Mouse (Mus musculus): ENCODE data around the gene Uck2.

Uck2 gene

DNA sequence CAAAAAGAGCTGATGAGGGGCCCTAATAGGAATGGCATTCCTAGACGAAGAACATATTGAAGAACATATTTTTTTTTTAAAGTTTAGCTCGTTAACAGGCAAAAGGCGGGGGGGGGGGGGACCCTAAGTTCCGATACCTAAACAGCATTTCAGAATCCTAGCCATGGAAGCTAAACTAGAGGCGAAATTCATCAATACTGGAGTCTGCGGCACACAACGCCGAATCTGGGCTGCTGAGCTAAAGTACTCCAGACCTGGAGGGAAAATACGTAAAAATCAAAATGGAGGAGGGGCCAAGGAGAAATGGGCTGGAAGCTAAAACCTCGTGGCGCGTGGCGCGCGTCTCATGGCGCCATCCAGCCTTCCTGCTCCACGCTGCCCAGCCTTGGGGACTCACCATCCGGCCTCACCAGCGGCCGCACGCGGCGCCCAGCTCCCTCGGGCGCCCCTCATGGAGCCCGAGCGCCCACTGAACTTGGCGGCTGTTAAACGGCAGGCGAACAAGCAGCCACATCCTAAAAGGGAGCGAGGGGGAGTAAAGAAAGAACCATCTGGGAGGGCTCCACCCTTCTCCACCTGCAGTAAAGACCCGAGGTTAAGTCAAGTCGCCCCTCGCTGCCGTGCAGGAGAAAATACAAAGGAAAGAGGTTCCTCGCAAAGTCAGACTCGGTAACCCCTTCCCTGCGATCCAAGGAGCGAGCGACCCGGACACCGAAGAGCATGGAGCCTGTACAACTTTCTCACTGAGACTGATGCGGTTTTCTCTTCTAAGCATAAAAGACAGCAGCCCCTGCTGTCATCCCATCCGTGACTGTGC lies 1.5 kb downstream of the Uck2 start:
- DNase-seq (ENCODE audit: low read depth, low spot score), result no peak

DNA sequence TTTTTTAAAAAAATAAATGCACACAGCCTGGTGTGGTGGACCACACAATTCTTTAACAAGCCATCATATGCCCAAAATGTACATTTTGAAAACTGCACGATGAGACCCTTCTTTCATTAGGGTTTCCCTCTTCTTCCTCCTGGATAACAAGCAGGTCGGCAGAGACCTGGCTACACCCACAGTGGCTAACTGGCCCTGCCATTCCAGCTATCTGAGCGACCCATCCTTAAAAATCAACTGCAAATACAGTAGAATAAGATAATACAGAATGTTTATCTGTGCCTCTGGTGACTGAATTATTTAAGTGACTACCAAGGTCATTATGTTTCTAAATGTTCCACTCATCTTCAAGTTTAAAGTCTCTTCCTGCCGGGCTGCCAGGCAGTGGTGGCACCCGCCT lies 2.4 kb downstream of the Uck2 start:
- no peak for DNase-seq (ENCODE audit: low read depth, low spot score)

DNA sequence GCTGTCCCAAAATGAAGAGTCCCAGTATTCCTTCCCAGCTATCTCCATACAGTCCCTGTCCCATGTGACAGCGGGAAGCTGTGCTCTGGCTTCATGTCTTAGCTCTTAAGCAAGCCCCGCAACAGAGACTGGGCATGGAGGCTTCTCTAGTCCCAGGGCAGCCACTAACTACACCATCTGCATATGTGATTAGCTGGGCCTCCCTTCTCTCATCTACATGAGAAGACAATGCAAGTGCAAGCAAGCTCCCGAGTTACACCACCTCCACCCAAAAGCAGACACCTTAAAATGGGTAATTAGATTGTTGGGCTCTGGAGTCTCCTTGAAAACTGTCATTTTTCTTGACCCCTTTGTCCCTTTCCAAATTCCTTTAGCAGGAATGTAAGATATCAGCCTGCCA lies 3.0 kb downstream of the Uck2 start:
- no peak for DNase-seq (ENCODE audit: low read depth, low spot score)

DNA sequence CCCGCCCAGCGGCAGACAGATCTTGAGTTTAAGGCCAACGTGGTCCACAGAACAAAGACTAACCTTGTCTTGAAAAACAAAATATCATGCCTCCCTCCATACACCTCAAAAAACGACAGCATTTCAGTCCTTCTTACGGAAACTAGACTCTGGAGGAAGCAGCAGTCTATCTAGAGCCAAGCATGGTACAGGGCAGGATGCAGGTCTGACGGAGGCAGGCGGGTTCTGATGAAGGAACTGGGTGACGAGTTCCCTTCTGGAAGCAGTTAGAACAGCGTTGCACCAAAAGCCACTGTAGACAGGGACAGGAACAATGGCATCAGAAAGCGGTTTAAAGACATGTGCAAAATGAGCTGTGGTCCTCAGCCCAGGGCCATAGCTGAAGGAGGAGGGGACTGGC lies 5.1 kb downstream of the Uck2 start:
- DNase-seq (ENCODE audit: low read depth, low spot score), result no peak

DNA sequence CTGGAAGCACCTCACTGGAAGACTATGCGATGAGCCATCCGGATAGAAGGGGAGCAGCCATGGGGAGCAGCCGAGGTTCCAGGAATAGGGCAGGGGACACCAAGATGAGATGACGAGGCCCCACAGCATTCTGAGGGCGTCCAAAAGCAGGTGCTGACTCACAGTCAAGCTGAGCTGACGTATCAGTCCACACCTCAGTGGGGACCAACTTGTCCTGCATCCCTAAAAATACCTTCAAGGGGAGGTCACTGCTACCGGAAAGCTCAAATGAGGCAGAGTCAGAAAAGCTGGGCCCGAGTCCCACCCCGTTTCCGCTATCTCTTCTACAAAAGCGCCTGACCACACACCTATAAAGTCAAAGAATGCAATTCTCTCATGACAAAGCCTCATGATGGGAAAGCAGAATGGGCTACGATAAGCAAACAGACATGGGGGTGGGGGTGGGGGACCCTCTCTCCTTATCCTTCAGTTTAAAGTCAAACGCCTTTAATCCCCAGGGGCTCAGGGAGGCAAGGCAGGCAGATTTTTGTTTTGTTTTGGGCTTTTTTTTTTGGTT lies 5.9 kb downstream of the Uck2 start:
- no peak for DNase-seq (ENCODE audit: low read depth, low spot score)

DNA sequence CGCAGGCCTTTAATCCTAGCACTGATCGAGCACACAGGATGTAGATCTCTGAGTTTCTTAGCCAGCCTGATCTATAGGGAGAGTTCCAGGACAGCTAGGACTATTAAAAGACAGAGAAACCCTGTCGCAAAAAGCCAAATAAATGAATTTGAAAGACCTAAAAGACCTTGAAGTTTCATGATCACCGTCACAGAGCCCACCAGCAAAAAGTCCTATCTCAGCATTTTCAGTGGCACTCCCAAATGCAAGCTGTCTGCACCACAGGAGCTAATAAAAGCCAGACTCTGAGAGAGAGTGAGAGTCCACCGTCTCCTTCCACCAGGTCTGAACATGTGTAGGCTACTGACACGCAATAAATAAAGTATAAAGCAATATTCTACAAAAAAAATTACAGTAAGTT lies 6.7 kb downstream of the Uck2 start:
- DNase-seq (ENCODE audit: low read depth, low spot score), result no peak

DNA sequence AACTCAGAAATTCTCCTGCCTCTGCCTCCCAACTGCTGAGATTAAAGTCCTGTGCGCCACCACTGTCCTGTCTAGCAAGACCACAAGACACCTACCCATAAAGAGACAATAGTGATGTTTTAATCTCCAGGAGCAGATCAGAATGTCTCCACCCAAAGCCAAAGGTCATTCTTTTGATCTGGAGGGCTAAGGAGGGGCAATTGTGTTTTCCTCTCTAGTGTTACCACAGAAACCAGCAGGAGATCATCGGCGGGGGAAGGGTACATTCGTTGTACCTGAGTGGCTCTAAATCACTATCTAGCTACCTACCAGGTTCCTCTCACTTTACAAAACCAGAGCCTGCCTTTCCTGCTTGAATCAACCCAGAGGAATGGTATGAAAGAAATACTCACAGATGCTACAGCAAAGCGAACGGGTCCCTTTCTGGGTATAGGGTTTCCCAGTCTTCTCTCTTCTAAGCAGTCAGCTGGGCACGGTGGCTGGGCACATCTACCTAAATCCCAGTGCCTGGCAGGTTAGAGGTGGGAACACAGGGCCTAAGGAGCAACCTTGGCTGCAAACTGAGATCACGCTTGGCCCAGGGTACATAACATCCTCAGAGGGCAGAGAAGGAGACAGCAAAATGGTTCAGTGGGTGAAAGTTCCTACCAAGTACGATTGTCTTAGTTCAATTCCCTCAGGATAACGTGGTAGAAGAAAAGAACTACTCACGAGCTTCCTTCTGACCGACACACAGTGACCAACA lies 10.3 kb downstream of the Uck2 start:
- DNase-seq (ENCODE audit: low read depth, low spot score), result no peak

DNA sequence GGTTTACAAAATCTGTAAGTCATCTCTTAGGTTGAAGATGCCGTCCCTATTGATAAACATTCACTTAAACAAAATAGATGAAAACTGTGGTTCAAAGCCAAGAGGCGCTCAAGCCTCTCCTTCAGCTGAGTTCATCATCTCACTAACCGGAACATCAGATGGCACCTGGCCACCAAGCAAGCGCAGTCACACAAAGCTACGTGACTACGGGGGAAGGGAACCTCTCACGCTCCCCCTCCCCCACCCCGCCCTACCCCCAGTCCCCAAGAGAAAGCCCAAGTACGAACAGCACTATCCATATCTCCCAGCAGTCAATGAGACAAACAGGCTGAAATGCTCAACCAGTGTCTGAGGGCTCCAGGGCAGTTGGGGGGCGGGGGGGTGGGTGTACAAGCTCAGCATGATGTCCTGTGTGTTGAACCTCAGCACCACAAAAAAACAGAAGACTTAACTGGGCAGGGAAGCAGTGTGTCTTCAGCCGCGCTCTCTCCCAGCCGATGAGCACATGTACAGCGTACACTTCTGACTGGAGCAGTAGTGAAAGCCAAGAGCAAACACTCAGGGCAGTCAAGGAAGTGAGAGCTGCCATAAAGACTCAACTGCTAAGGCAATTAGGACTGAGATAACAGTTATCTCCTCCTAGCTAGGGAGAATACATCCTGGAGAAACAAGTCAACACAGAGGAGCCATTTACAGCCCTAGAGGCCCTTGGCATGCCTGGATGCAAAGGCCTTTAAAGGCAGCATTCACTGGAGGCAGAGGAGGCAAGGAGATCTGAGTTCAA lies 11.5 kb downstream of the Uck2 start:
- no peak for DNase-seq (ENCODE audit: low read depth, low spot score)

DNA sequence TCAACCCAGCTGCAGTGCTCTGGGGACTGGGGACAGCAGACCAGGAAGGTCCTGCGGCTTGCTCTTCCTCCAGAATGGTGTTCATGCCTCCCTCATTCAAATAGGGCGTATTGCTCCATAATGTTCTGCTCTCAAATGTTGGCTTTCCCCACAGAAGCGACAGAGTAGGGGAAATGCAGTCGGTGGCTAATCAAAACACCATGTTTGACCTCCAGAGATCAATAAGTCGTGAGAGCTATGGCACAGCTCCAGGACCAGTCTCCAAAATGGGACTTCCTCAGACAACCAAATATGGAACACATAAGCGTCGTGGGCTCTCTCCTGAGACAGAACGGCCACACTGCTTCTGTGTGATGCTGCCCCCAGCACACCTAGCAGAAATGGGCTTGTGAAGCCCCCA lies 13.3 kb downstream of the Uck2 start:
- DNase-seq (ENCODE audit: low read depth, low spot score), result no peak

DNA sequence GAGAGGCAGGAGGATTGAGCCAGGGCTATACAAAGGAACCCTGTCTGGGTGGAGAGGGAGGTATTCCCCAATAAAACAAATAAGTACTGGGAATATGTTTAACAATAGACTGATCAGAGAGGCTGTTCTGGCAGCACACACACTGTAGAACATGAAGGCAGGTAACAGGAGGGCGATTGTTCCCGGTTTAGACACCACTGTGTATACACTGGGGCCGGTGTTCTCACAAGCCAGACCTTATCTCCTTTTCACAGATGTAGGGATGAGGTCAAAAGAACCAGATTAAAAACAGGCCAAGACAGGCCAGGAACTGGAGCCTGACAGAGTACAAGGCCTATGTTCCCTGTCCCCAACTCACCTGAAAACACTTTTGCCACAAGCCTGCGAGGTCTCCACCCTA lies 13.8 kb downstream of the Uck2 start:
- no peak for DNase-seq (ENCODE audit: low read depth, low spot score)

DNA sequence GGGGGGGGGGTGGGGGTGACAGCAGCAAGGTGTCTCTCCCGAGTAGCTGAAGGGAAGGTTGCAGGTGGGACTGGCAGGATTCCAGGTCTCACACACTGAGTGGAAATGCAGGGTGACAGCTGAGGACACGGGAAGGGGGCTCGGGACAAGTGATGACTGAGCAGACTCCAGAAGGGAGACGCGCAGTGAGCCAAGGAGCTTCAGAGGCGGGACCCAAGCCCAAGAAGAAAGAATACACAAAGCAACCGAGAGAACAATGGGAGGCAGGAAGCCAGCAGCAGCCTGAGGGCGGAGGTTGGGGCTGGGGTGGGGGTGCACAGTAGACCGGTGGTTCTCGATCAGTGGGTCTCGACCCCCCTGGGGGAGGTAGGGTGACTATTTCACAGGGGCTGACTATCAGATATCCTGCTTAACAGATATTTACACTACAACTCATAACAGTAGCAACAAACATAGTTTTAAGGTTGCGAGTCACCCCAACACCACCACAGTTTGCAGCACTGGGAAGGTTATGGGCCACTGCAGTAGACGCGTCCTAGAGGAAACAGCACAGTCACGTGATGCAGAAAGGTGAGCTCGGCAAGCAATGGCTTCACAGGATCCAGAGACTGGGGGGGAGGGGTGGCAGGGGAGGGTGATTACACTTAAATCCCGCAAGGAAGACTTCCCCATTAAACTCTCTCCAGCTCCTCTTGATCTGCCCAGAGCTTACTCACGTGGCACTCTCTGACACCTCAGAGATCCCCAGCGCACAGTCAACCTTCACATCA lies 14.6 kb downstream of the Uck2 start:
- no peak for DNase-seq (ENCODE audit: low read depth, low spot score)

DNA sequence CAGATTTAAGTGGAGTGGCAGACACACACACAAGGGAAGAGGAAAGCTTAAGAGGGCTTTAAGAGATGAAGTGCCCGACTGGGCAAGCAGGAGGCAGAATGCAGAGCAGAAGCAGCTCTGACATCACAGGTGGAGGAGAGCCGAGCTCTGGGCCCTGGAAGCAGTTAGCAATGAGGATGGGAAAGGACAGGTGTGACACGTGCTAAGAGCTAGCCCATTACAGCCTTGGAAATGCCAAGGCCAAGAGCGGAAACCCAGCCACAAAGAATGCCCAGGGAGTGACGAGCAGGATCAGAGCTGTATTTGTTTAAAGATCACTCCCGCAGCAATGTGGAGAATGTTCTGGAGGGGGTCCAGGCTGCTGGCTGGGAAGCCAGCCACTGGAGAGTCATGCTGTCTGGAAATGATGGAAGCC lies 15.3 kb downstream of the Uck2 start:
- DNase-seq (ENCODE audit: low read depth, low spot score), result no peak

DNA sequence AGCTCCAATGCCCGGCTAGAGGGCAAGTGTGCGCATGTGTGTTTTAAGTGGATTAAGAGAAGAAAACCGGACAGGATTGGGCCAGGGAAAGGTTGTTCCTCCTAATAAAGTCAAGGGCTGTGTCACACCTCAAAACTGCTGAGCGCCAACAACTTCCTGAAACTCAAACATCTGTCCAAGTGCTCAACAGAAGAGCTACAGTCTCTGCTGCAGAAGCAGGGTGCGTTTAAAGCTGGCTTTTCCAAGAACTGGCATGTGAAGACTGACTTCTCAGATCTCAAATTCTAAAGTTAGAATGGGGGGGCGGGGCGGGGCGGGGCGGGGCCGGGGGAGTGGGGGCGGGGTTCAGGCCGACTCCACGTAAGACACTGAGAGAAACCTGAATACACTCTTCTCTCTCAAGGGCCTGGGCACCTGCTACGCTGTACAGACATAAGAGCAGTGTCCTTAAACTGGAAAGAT lies 15.7 kb downstream of the Uck2 start:
- no peak for DNase-seq (ENCODE audit: low read depth, low spot score)

DNA sequence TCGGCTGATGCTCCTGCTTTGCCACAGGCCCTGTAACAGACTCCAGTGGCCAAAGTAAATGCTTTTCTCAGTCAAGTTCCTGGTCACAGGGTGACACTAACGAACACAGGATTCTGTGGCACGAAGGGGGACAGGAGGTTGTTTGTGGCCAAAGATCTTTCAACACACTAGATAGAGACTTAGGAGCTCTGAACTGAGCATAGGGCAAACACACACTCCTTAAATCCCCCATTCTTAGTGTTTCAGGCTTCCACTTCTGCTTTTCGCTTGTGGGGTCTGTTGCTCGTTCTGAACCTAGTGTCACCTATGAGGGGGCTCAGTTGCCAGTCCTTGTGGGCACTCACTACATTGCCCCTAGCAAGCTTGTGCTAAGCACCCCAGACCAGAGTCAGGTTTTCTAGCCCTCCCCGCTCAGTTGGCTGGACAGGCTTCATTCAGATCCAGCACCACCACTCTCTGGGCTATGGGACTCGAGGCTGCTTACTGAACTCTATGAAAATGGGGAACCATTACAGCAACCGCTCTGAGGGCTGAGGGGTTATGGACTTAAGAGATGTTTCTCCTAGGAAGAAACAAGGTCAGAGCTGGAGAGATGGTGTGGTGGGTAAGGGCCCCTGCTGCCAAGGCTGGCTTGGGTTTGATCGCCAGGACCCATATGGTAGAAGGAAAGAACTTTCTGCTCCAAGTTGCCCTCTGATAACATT lies 16.6 kb downstream of the Uck2 start:
- DNase-seq (ENCODE audit: low read depth, low spot score), result no peak

DNA sequence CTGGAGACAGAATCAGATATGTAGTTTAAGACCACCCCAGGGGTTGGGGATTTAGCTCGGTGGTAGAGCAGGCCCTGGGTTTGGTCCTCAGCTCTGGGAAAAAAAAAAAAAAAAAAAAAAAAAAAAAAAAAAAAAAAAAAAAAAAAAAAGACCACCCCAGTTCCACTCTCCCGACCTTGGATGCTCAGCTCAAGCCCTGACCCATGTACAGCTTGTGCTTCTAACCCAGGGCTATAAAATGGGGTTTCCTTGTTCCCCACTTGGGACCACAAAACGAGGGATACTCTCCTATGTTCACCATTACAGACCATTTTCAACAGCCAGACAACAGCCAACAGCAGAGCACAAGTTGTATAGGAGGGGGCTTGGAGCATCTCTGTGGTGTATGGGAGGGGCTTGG lies 18.4 kb downstream of the Uck2 start:
- no peak for DNase-seq (ENCODE audit: low read depth, low spot score)

DNA sequence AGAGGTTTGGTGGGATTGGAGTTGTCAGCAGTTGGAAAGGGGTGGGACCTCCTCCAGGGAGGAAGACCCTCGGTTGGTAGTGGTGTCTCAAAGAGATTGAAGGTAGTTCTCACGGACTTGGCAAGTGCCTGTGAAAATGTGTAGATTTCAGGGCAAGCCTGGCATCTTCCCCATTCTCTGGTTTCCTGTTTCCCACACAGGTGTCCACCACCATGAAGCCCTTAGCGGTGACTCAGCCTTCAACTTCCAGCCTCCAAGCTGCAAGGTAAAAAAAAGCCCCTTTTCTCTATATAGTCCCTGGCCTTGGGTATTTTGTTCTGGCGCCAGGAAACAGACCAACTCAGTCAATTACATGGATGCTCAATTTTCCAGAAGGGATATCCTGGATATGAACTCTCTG lies 19.8 kb downstream of the Uck2 start:
- no peak for DNase-seq (ENCODE audit: low read depth, low spot score)

DNA sequence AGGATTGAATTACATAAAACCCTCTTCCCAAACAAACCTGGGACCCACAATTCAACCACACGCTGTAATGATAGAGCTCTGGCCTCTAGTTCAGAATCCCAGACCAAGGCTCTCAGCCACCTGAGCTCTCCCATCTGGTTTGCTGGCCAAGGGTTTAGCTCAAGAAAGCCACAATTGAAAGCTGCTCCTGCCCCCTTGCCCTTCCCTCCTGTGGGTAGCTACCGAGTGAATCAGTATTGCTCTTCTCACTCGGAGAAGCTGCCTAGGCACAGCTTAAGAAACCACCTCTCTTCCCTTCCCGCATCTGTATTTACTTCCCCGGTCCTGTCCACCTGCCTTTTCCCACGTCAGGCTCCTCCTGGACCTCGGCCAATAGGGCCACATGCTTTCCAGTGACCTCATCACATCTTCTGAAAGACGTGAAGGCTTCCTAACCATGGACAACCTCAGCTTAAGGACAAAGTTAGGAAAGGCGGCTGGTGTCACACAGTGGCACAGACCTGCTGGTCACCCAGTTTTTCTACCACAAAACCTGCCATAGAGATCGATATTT lies 22.6 kb downstream of the Uck2 start:
- no peak for DNase-seq (ENCODE audit: low read depth, low spot score)

DNA sequence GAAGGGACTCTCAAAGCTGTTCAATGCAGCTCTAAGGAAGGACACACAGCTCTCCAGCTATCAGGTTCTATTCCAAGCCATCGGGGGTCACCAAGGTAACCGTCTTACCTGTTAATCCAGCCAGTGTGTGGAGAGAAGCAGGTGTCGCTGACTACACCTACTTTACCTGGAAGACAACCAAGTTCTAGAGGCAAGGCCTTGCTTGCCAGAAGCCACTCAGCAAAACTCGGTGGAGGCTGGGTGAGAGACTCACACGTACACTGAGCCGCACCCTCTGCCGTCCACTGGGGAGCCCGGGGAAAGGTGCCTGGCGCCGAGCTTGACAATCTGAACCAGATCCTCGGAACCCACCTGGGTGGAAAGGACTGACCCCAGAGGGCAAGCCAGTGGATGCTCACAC lies 23.4 kb downstream of the Uck2 start:
- DNase-seq (ENCODE audit: low read depth, low spot score), result no peak

DNA sequence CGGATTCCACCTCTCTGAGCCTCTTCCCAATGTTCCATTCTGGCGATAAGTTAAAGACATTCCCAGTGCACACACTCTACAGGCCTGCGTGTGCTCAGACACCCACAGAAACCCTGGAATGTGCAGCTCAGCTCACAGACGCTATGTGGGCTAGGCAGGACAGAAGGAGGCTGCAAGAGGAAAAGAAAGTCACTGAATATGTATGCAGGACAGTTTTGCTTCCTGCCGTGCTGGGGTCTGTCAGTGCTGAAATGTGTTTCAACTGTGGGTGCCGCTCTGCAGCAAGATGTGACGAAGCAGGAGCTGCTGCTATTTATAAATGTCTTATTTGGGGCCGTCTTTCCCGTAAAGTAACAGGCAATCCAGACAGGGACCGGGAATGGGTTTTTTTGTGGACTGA lies 25.4 kb downstream of the Uck2 start:
- DNase-seq (ENCODE audit: low read depth, low spot score), result no peak

DNA sequence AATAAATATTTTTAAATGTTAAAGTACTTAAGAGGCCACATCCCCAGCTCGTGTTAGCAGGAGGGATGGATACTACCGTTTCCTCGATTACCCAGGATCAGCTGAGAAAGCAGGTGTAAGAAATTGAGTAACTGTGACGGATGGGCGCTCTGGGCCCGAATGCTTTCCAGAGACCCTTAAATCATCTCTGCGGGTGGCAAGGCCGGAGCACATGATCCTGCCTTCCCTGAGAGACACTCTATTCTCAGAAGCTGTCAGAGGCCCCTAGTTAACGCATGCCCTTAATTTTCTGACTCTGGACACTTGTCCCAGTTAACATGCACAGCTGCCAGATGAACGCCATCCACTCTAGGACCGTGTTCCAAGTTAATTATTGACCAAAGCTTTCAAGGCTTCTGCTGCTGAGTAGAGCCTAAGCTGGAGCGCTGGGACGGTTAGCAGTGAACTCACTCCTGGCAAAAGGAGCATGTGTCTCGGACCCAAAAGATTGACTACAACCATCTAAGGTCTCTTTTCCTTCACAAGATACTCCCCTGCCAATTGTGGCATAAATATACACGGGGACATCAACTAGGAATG lies 28.3 kb downstream of the Uck2 start:
- DNase-seq (ENCODE audit: low read depth, low spot score), result no peak

Data from retina, adult 2 months (tissue).